Mouse (Mus musculus): ENCODE results near the gene Armc6. TPM values are rescaled to one million over a fixed set of nuclear protein-coding genes. Genes with fewer than 3 reads are reported as not detected.

Armc6 gene
- total and polyA plus RNA-seq, 3 experiments: 7.0 to 9.4 (median 8.4) TPM

GRCm38 (mm10) chr8:70174079-70174478, 60.2 kb downstream of the Armc6 start:
- 64% methylated on average over 7 of the region's 7 CpGs for WGBS
- H3K27me3 ChIP-seq (ENCODE audit: control insufficient read depth, insufficient read depth, low read length): no peaks in the 10 kb centered on the region

GRCm38 (mm10) chr8:70173320-70173719, 60.9 kb downstream of the Armc6 start:
- no peaks in the 10 kb centered on the region for H3K36me3 ChIP-seq (ENCODE audit: control insufficient read depth, insufficient read depth, low read length)
- no peak overlapping the region for H3K27ac ChIP-seq
- H3K79me2 ChIP-seq (replicated peaks; ENCODE audit: control insufficient read depth, insufficient read depth, low read length): 0 out of 2 replicates have a peak, but pooled peaks cover 1% of the 10 kb centered on the region
- intact Hi-C loops (cut with DNase I): loop anchor here (2.0 to 5.0 kb wide), 3 partner anchors 35 to 59 kb away; partner anchors contain the start of genes Armc6, Borcs8, Mef2b and Rfxank
- WGBS: 67% methylated on average over 5 of the region's 5 CpGs
- no peak overlapping the region for H3K4me3 ChIP-seq
- H3K9ac ChIP-seq (ENCODE audit: low read depth, low read length): no peak overlapping the region
- H3K27me3 ChIP-seq (ENCODE audit: control insufficient read depth, insufficient read depth, low read length): no peaks in the 10 kb centered on the region
- no peak for TF ChIP-seq CTCF (IDR thresholded peaks at IDR 0.05)
- TF ChIP-seq POLR2A (IDR thresholded peaks at IDR 0.05; ENCODE audit: insufficient read depth, low read depth, low read length): no peak
- no peak for TF ChIP-seq EP300 (IDR thresholded peaks at IDR 0.05; ENCODE audit: insufficient read depth, low read depth, low read length)
- peaks cover 3% of the 10 kb centered on the region for H3K4me1 ChIP-seq (ENCODE audit: control insufficient read depth, insufficient read depth, low read length)
- DNase-seq: no peak

More at GRCm38 (mm10) chr8:70174079-70174478, 60.2 kb downstream of the Armc6 start:
- peak in 1 of 2 experiments; percentile 14 for DNase-seq
- Histone ChIP-seq H3K36me3 (ENCODE audit: control insufficient read depth, insufficient read depth, low read length) (no peaks in the 10 kb centered on the region), H3K4me3 (no peak overlapping the region), H3K27ac (no peak overlapping the region), H3K9ac (ENCODE audit: low read depth, low read length) (no peak overlapping the region), H3K79me2 (replicated peaks; ENCODE audit: control insufficient read depth, insufficient read depth, low read length) (0 out of 2 replicates have a peak, but pooled peaks cover 1% of the 10 kb centered on the region), H3K4me1 (ENCODE audit: control insufficient read depth, insufficient read depth, low read length) (peaks cover 3% of the 10 kb centered on the region)
- 0 out of 2 replicates have a peak, but pooled peaks have one; percentile 8 for TF ChIP-seq EP300 (IDR thresholded peaks at IDR 0.05; ENCODE audit: insufficient read depth, low read depth, low read length)
- TF ChIP-seq CTCF (IDR thresholded peaks at IDR 0.05): no peak
- intact Hi-C loops (cut with DNase I): loop anchor here (5.0 kb wide), 1 partner anchor 58 kb away; the partner anchor contains the start of genes Armc6 and Sugp2

GRCm38 (mm10) chr8:70172043-70172681, 62.1 kb downstream of the Armc6 start, which contains the start of gene Tmem161a:
Gene Tmem161a, plus strand, starts transcription at chr8:70172356.
- no peaks in the 10 kb centered on the region for H3K27me3 ChIP-seq (ENCODE audit: control insufficient read depth, insufficient read depth, low read length)
- TF ChIP-seq CTCF (IDR thresholded peaks at IDR 0.05) (no peak), EP300 (IDR thresholded peaks at IDR 0.05; ENCODE audit: insufficient read depth, low read depth, low read length) (peak; percentile 72; the same call in 1 of the 2 replicates), POLR2A (IDR thresholded peaks at IDR 0.05; ENCODE audit: insufficient read depth, low read depth, low read length) (peak; percentile 96)
- peak within 1 kb of the TSS; percentile 87 for H3K9ac ChIP-seq (ENCODE audit: low read depth, low read length)
- DNase-seq: peak; percentile 89 to 93
- no peaks in the 10 kb centered on the region for H3K36me3 ChIP-seq (ENCODE audit: control insufficient read depth, insufficient read depth, low read length)
- H3K4me3 ChIP-seq: peak within 1 kb of the TSS; percentile 71
- peaks cover 3% of the 10 kb centered on the region for H3K4me1 ChIP-seq (ENCODE audit: control insufficient read depth, insufficient read depth, low read length)
- peak within 1 kb of the TSS; percentile 83 for H3K27ac ChIP-seq
- intact Hi-C loops (cut with DNase I): loop anchor here (2.0 to 5.0 kb wide), 3 partner anchors 33 to 60 kb away; partner anchors contain the start of genes Armc6, Borcs8, Mef2b and Rfxank
- WGBS: 3% methylated on average over 27 of the region's 27 CpGs
- H3K79me2 ChIP-seq (replicated peaks; ENCODE audit: control insufficient read depth, insufficient read depth, low read length): 0 out of 2 replicates have a peak, but pooled peaks cover 1% of the 10 kb centered on the region

DNA sequence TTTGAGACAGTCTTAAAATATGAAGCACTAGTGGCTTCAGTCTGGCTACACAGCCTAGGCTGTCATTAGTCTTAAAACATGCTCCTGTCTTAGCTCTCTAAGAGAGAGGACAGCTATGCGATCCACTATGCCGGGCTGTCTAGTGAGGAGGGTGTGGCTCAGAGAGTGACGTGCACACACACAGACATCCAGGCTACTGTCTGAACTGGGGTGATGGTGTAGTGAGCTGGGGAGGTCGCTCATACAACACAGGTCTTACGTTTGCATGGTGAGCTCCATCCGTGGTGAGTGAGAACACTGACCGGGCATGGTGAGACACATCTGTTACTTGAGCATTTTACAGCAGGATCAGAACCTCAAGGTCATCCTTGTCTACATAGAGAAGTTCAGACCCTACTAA, 63.0 kb downstream of the Armc6 start:
- Histone ChIP-seq H3K79me2 (replicated peaks; ENCODE audit: control insufficient read depth, insufficient read depth, low read length) (0 out of 2 replicates have a peak, but pooled peaks cover 1% of the 10 kb centered on the region), H3K27ac (no peak overlapping the region), H3K27me3 (ENCODE audit: control insufficient read depth, insufficient read depth, low read length) (no peaks in the 10 kb centered on the region), H3K9ac (ENCODE audit: low read depth, low read length) (no peak overlapping the region), H3K4me3 (no peak overlapping the region), H3K4me1 (ENCODE audit: control insufficient read depth, insufficient read depth, low read length) (peaks cover 3% of the 10 kb centered on the region), H3K36me3 (ENCODE audit: control insufficient read depth, insufficient read depth, low read length) (no peaks in the 10 kb centered on the region)
- 93% methylated on average over 7 of the region's 7 CpGs for WGBS
- TF ChIP-seq CTCF (IDR thresholded peaks at IDR 0.05) (no peak), EP300 (IDR thresholded peaks at IDR 0.05; ENCODE audit: insufficient read depth, low read depth, low read length) (no peak), POLR2A (IDR thresholded peaks at IDR 0.05; ENCODE audit: insufficient read depth, low read depth, low read length) (no peak)
- intact Hi-C loops (cut with DNase I): loop anchor here (2.0 to 5.0 kb wide), 2 partner anchors 61 to 296 kb away; partner anchors contain the start of genes Armc6 and Sugp2
- DNase-seq: no peak

DNA sequence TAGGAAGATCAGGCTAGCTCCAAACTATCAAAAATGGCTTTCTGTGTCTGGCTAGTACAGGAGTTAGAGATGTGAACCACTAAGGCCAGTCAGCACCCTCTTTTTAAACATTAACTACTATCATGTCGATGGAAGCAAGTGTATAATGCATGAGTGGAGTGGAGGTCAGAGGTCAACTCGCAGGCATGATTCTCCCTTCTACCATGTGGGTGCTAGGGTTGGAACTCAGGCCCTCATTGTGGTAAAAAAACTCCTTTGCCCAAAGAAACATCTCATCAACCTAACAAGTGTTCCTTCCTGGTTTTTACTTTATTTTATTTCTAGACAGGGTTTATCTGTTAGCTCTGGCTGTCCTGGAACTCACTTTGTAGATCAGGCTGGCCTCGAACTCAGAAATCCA, 63.5 kb downstream of the Armc6 start:
- H3K9ac ChIP-seq (ENCODE audit: low read depth, low read length): no peak overlapping the region
- TF ChIP-seq CTCF (IDR thresholded peaks at IDR 0.05) (no peak), EP300 (IDR thresholded peaks at IDR 0.05; ENCODE audit: insufficient read depth, low read depth, low read length) (no peak), POLR2A (IDR thresholded peaks at IDR 0.05; ENCODE audit: insufficient read depth, low read depth, low read length) (no peak)
- intact Hi-C loops (cut with DNase I): loop anchor here (2.0 to 5.0 kb wide), 2 partner anchors 62 to 296 kb away; partner anchors contain the start of genes Armc6 and Sugp2
- H3K79me2 ChIP-seq (replicated peaks; ENCODE audit: control insufficient read depth, insufficient read depth, low read length): 0 out of 2 replicates have a peak, but pooled peaks cover 1% of the 10 kb centered on the region
- H3K4me3 ChIP-seq: no peak overlapping the region
- no peaks in the 10 kb centered on the region for H3K36me3 ChIP-seq (ENCODE audit: control insufficient read depth, insufficient read depth, low read length)
- no peak overlapping the region for H3K27ac ChIP-seq
- H3K27me3 ChIP-seq (ENCODE audit: control insufficient read depth, insufficient read depth, low read length): no peaks in the 10 kb centered on the region
- DNase-seq: no peak
- 77% methylated on average over 3 of the region's 3 CpGs for WGBS
- H3K4me1 ChIP-seq (ENCODE audit: control insufficient read depth, insufficient read depth, low read length): peaks cover 3% of the 10 kb centered on the region

Other genes starting within 250 kb of the Armc6 start
- gene Gatad2a, start 238.1 kb downstream of the Armc6 start, total RNA-seq (2021): 10 to 100 TPM; 36.4 TPM
- 23.7 and 24.7 TPM in 2 replicates for gene Gatad2a, start 238.1 kb downstream of the Armc6 start, polyA plus RNA-seq (2012; rRNA removed)
- gene Mau2, start 191.7 kb downstream of the Armc6 start, total RNA-seq (2021): 10 to 100 TPM; 30.1 to 32.6 TPM
- gene Mau2, start 191.7 kb downstream of the Armc6 start, polyA plus RNA-seq (2012; rRNA removed): 33.2 and 46.9 TPM in 2 replicates
- gene Sugp1, start 191.7 kb downstream of the Armc6 start, total RNA-seq (2021): 10 to 100 TPM; 15.8 to 19.6 TPM
- 6.7 and 10.6 TPM in 2 replicates for gene Sugp1, start 191.7 kb downstream of the Armc6 start, polyA plus RNA-seq (2012; rRNA removed)
- gene Tm6sf2, start 161.5 kb downstream of the Armc6 start, total RNA-seq (2021): under 1 TPM; 0.64 to 0.94 TPM
- 2.7 and 3.1 TPM in 2 replicates for gene Tm6sf2, start 161.5 kb downstream of the Armc6 start, polyA plus RNA-seq (2012; rRNA removed)
- under 1 TPM in 1 of 2 experiments, not detected in 1; 0.10 TPM for gene Hapln4, start 151.0 kb downstream of the Armc6 start, total RNA-seq (2021)
- 0.15 and 0.16 TPM in 2 replicates for gene Hapln4, start 151.0 kb downstream of the Armc6 start, polyA plus RNA-seq (2012; rRNA removed)
- gene Ncan, start 113.6 kb downstream of the Armc6 start, total RNA-seq (2021): under 1 TPM in 1 of 2 experiments, not detected in 1; 0.02 TPM
- gene Ncan, start 113.6 kb downstream of the Armc6 start, polyA plus RNA-seq (2012; rRNA removed): 0.08 and 0.18 TPM in 2 replicates
- 1 to 10 TPM; 5.5 to 7.6 TPM for gene Nr2c2ap, start 103.1 kb downstream of the Armc6 start, total RNA-seq (2021)
- 7.0 and 10.7 TPM in 2 replicates for gene Nr2c2ap, start 103.1 kb downstream of the Armc6 start, polyA plus RNA-seq (2012; rRNA removed)
- gene Rfxank, start 95.3 kb downstream of the Armc6 start, total RNA-seq (2021): 10 to 100 TPM; 18.1 to 18.6 TPM
- gene Rfxank, start 95.3 kb downstream of the Armc6 start, polyA plus RNA-seq (2012; rRNA removed): 30.9 and 41.5 TPM in 2 replicates
- gene Borcs8, start 95.0 kb downstream of the Armc6 start, total RNA-seq (2021): 10 to 100 TPM; 22.6 to 23.7 TPM
- gene Borcs8, start 95.0 kb downstream of the Armc6 start, polyA plus RNA-seq (2012; rRNA removed): 45.3 and 46.6 TPM in 2 replicates
- under 1 TPM; 0.25 to 0.44 TPM for gene Mef2b, start 94.8 kb downstream of the Armc6 start, total RNA-seq (2021)
- gene Mef2b, start 94.8 kb downstream of the Armc6 start, polyA plus RNA-seq (2012; rRNA removed): 0.27 and 0.38 TPM in 2 replicates
- 100 to 1,000 TPM in 1 of 2 experiments, 10 to 100 TPM in 1; 93.6 to 108 TPM for gene Tmem161a, start 62.1 kb downstream of the Armc6 start, total RNA-seq (2021)
- 134 and 145 TPM in 2 replicates for gene Tmem161a, start 62.1 kb downstream of the Armc6 start, polyA plus RNA-seq (2012; rRNA removed)
- gene Slc25a42, start 22.2 kb downstream of the Armc6 start, total RNA-seq (2021): 10 to 100 TPM; 49.6 to 51.6 TPM
- gene Slc25a42, start 22.2 kb downstream of the Armc6 start, polyA plus RNA-seq (2012; rRNA removed): 111 and 128 TPM in 2 replicates
- 10 to 100 TPM; 34.3 to 38.0 TPM for gene Sugp2, start 240 bp downstream of the Armc6 start, total RNA-seq (2021)
- gene Sugp2, start 240 bp downstream of the Armc6 start, polyA plus RNA-seq (2012; rRNA removed): 27.8 and 31.4 TPM in 2 replicates
- 1 to 10 TPM; 7.2 to 8.3 TPM for gene Homer3, start 48.4 kb upstream of the Armc6 start, total RNA-seq (2021)
- 13.6 and 14.9 TPM in 2 replicates for gene Homer3, start 48.4 kb upstream of the Armc6 start, polyA plus RNA-seq (2012; rRNA removed)
- 10 to 100 TPM; 21.6 to 26.4 TPM for gene Ddx49, start 68.0 kb upstream of the Armc6 start, total RNA-seq (2021)
- gene Ddx49, start 68.0 kb upstream of the Armc6 start, polyA plus RNA-seq (2012; rRNA removed): 24.3 and 27.1 TPM in 2 replicates
- 100 to 1,000 TPM; 147 to 155 TPM for gene Cope, start 68.1 kb upstream of the Armc6 start, total RNA-seq (2021)
- 193 and 209 TPM in 2 replicates for gene Cope, start 68.1 kb upstream of the Armc6 start, polyA plus RNA-seq (2012; rRNA removed)
- under 1 TPM; 0.34 to 0.64 TPM for gene Cers1, start 81.3 kb upstream of the Armc6 start, total RNA-seq (2021)
- gene Cers1, start 81.3 kb upstream of the Armc6 start, polyA plus RNA-seq (2012; rRNA removed): 0.97 and 1.2 TPM in 2 replicates
- not detected for gene Gdf1, start 95.4 kb upstream of the Armc6 start, total RNA-seq (2021)
- gene Gdf1, start 95.4 kb upstream of the Armc6 start, polyA plus RNA-seq (2012; rRNA removed): 0.14 TPM in 1 of 2 replicates, not detected in the other
- gene Upf1, start 118.8 kb upstream of the Armc6 start, total RNA-seq (2021): 10 to 100 TPM; 42.6 to 43.9 TPM
- 17.4 and 23.4 TPM in 2 replicates for gene Upf1, start 118.8 kb upstream of the Armc6 start, polyA plus RNA-seq (2012; rRNA removed)
- gene Comp, start 139.1 kb upstream of the Armc6 start, total RNA-seq (2021): 1 to 10 TPM; 5.1 to 5.4 TPM
- 11.5 and 17.4 TPM in 2 replicates for gene Comp, start 139.1 kb upstream of the Armc6 start, polyA plus RNA-seq (2012; rRNA removed)
- 1 to 10 TPM; 7.4 to 8.1 TPM for gene Crtc1, start 205.1 kb upstream of the Armc6 start, total RNA-seq (2021)
- gene Crtc1, start 205.1 kb upstream of the Armc6 start, polyA plus RNA-seq (2012; rRNA removed): 13.7 and 14.9 TPM in 2 replicates
- gene Klhl26, start 242.5 kb upstream of the Armc6 start, total RNA-seq (2021): 1 to 10 TPM; 8.1 to 8.6 TPM
- 18.8 and 21.2 TPM in 2 replicates for gene Klhl26, start 242.5 kb upstream of the Armc6 start, polyA plus RNA-seq (2012; rRNA removed)